Mouse (Mus musculus) midbrain, embryonic 13.5 days (tissue): ENCODE measurements around the gene Pomt1. TPM values are rescaled to one million over a fixed set of nuclear protein-coding genes. Genes with fewer than 3 reads are reported as not detected.
A peak's percentile ranks its signal among the peaks of the same experiment; 100 is the strongest.

Experiments used
- ATAC-seq: fragments of 200-750 bp; cut with Nextera tagmentation; 2 replicates; pipeline ENCODE4 v1.8.0; 2017; ENCODE audit warnings: mild to moderate bottlenecking, moderate TSS enrichment, moderate library complexity
- H3K27ac ChIP-seq: fragments of 300-500 bp; sonication (generic); 2 replicates; pipeline ENCODE4 v1.5.1; 2015; ENCODE audit warnings: inconsistent platforms, mild to moderate bottlenecking, moderate library complexity
- H3K27me3 ChIP-seq: fragments of 300-500 bp; sonication (generic); 2 replicates; pipeline ENCODE4 v1.6.1; 2015; ENCODE audit warnings: mild to moderate bottlenecking, inconsistent platforms
- H3K36me3 ChIP-seq: fragments of 300-500 bp; sonication (generic); 2 replicates; pipeline ENCODE4 v1.6.1; 2015; ENCODE audit warnings: mild to moderate bottlenecking, inconsistent platforms
- H3K4me1 ChIP-seq: fragments of 300-500 bp; sonication (generic); replicated peaks from 2 replicates; pipeline ENCODE4 v1.6.1; 2015; ENCODE audit warnings: inconsistent platforms
- H3K4me2 ChIP-seq: fragments of 300-500 bp; sonication (generic); replicated peaks from 2 replicates; pipeline ENCODE4 v1.6.1; 2015; ENCODE audit warnings: moderate library complexity, mild to moderate bottlenecking, inconsistent platforms
- H3K4me3 ChIP-seq: fragments of 300-500 bp; sonication (generic); replicated peaks from 2 replicates; pipeline ENCODE4 v1.5.1; 2015; ENCODE audit warnings: mild to moderate bottlenecking, inconsistent platforms
- H3K9ac ChIP-seq: fragments of 300-500 bp; sonication (generic); replicated peaks from 2 replicates; pipeline ENCODE4 v1.6.1; 2015; ENCODE audit warnings: mild to moderate bottlenecking, inconsistent platforms
- H3K9me3 ChIP-seq: fragments of 300-500 bp; sonication (generic); 2 replicates; pipeline ENCODE4 v1.6.1; 2016; ENCODE audit warnings: mild to moderate bottlenecking, inconsistent platforms
- WGBS: fragments of 180-500 bp; shearing (Covaris S2); methylation state at CpG from one replicate; pipeline ENCODE4 v1.1.7; 2015; 5-methylcytosine and 5-hydroxymethylcytosine counted together
- polyA plus RNA-seq: library from polyadenylated mRNA; unstranded; fragments of >200 nt; fragmentation: Nextera tagmentation; extraction: Ambion mirVana; gene quantifications from 2 replicates; pipeline ENCODE4 v1.2.1, GENCODE M21; 2015

The Pomt1 gene
- polyA plus RNA-seq, 1 experiment from 2014 or later: 28.2 TPM

DNA sequence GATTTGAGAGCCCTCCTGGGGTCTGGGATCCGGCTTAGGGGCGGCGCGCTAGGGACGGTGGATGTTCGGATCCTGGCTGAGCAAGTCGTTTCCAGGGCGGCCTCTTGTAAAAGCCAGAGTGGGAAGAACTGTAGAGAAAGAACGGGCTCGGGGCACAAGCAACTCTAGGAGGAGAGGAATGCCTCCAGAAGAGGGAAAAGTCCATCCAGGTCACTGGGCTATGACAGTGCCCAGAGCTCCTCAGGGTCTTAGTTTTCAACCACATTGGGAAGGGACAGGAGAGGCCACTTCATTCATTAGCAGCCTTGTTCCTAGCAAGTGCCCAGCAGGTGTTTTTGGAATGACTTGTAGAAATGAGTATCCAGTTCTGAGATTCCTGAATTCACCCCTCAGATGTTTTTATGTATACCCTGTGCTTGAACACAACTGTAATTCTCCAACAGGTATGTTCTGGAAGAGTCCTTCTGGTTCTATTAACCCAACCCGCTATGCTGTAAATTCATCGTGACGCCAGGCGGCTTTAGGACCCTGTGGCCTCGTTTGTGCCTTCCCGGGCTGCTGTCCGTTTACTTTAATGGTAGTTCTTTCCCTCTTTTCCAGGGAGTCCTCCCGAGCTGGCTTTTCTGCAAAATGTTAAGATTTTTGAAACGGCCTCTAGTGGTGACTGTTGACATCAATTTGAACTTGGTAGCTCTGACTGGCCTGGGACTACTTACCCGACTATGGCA lies 534 bp downstream of the Pomt1 start:
- ATAC-seq: peak; percentile 70; the same call in 1 of the 2 replicates
- H3K27me3 ChIP-seq: no peaks in the 10 kb centered on the region
- H3K4me2 ChIP-seq: peak overlapping the region; percentile 89
- peaks cover 37% of the 10 kb centered on the region for H3K36me3 ChIP-seq
- H3K4me3 ChIP-seq: peak overlapping the region; percentile 73
- peaks cover 25% of the 10 kb centered on the region for H3K4me1 ChIP-seq
- H3K9ac ChIP-seq: peak overlapping the region; percentile 81
- no peaks in the 10 kb centered on the region for H3K9me3 ChIP-seq
- under 1% methylated on average over 20 of the region's 20 CpGs for WGBS
- H3K27ac ChIP-seq: peak overlapping the region; percentile 80

DNA sequence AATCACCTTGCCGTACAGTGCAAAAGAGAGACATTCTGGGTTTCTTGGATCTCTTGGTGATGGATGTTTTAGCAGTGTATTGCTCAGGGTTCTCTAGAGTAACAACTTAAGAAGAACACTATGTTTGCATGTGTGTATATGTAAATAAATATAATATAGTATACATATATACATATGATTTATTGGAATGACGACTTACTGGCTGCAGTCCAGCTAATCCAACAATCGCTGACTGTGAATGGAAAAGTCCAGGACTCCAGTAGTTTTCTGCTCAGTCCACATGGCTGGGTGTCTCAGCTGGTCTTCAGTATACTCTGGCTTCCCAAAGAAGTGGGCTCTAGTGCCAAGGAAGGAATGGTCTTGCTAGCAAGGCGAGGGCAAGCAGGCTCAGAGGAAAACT lies 1.2 kb downstream of the Pomt1 start:
- H3K4me2 ChIP-seq: peak overlapping the region; percentile 89
- peak overlapping the region; percentile 81 for H3K9ac ChIP-seq
- 48% methylated on average over 4 of the region's 4 CpGs for WGBS
- no peaks in the 10 kb centered on the region for H3K27me3 ChIP-seq
- no peaks in the 10 kb centered on the region for H3K9me3 ChIP-seq
- peak overlapping the region; percentile 73 for H3K4me3 ChIP-seq
- H3K4me1 ChIP-seq: peaks cover 25% of the 10 kb centered on the region
- no peak overlapping the region for H3K27ac ChIP-seq
- H3K36me3 ChIP-seq: peaks cover 32% of the 10 kb centered on the region
- ATAC-seq: no peak

DNA sequence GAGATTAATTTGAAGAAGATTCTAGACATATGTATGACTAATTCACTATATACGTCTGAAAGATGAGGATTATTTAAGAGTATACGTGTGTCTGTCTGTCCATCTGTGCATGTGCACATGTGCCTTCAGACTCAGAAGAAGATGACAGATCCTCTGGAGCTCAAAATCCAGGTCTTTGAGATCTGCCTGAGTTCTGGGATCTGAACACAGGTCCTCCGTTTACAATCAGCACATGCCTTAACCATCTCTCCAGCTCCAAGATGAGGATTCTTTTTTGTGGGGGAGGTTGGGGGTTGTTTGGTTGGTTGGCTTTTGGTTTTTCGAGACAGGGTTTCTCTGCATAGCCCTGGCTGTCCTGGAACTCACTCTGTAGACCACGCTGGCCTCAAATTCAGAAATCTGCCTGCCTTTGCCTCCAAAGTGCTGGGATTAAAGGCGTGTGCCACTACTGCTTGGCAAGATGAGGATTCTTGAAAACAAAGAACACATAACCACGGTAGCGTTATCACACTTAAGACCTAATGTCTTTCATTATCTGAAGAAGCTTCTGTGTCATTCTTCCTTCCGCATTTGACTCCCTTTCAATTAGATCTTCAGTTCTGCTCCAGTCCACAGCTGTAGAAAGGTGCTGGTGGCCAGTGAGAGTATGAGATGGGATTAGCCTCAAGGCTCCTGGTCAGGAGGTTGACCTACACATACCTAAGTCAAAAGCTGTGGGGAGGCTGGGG lies 2.5 kb downstream of the Pomt1 start:
- ATAC-seq: no peak
- Histone ChIP-seq H3K4me2 (no peak overlapping the region), H3K36me3 (peaks cover 31% of the 10 kb centered on the region), H3K27me3 (no peaks in the 10 kb centered on the region), H3K4me1 (peaks cover 25% of the 10 kb centered on the region), H3K4me3 (no peak overlapping the region), H3K9ac (no peak overlapping the region), H3K9me3 (no peaks in the 10 kb centered on the region), H3K27ac (no peak overlapping the region)
- whole genome bisulfite sequencing: 92% methylated on average over 9 of the region's 9 CpGs

DNA sequence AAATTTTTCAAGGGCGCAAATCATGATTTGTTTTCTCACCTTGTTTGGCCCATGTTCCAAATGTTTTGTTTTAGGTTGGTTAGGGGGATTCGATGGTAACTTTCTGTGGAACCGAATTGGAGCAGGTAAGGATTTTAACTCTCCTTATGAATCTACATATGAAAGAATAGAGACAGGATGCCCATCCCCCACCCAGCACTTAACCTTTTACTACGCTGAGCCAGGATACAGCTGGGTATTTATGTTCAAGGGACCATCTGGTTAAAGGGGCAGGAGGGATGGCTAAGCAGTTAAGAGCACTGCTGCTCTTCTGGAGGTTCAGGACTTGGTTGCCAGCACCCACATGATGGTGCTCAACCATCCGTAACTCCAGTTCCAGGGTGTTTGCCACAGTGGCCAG lies 4.2 kb downstream of the Pomt1 start:
- Histone ChIP-seq H3K9ac (no peak overlapping the region), H3K4me3 (no peak overlapping the region), H3K36me3 (peaks cover 45% of the 10 kb centered on the region), H3K4me1 (peaks cover 12% of the 10 kb centered on the region), H3K9me3 (no peaks in the 10 kb centered on the region), H3K27me3 (no peaks in the 10 kb centered on the region), H3K27ac (no peak overlapping the region), H3K4me2 (no peak overlapping the region)
- 79% methylated on average over 5 of the region's 5 CpGs for WGBS
- ATAC-seq: no peak

DNA sequence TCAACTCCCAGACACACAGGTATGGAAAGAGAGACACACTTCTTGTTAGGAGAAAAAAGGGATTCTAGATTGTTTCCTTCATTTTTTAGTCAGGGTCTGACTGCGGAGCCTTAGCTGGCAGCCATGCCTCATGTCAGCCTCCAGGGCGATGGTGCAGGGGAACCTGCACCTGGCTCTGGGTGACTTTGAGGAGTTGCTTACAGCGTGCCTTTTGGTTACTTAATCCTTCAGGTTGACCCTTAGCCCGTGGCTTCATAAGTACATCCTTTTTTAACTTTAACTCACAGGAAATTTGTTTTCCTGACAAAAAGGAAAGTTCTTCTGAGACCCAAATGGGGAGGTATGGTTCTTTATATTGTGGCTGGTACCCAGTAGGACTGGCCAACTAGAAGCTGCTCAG lies 6.6 kb downstream of the Pomt1 start:
- ATAC-seq: no peak
- Histone ChIP-seq H3K27me3 (no peaks in the 10 kb centered on the region), H3K4me1 (peaks cover 1% of the 10 kb centered on the region), H3K36me3 (peaks cover 68% of the 10 kb centered on the region), H3K27ac (no peak overlapping the region), H3K9me3 (no peaks in the 10 kb centered on the region), H3K4me3 (no peak overlapping the region), H3K9ac (no peak overlapping the region), H3K4me2 (no peak overlapping the region)
- 94% methylated on average over 4 of the region's 4 CpGs for WGBS

DNA sequence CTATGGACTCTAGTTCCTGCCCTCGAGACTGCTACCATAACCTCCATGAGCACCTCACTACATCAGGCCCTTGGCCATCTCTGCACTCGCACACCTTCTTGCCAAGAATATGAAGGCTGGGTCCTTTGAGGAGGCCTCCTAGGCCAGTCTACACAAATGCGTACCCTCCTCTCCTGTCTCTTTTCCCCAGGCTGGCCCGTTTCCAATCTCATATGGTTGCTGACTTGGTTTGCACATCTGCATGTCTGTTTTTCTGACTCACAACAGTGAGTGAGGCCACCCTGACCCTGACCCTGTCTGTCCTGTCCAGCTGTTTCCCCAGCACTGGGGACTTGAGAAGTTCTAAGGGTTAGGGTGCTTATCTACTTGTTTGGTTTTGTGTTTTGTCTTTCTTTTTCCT lies 10.4 kb downstream of the Pomt1 start:
- Histone ChIP-seq H3K36me3 (peaks cover 93% of the 10 kb centered on the region), H3K27ac (no peak overlapping the region), H3K4me2 (no peak overlapping the region), H3K27me3 (no peaks in the 10 kb centered on the region), H3K4me1 (no peaks in the 10 kb centered on the region), H3K9ac (no peak overlapping the region), H3K4me3 (no peak overlapping the region), H3K9me3 (no peaks in the 10 kb centered on the region)
- 91% methylated on average over 4 of the region's 4 CpGs for WGBS
- ATAC-seq: no peak

DNA sequence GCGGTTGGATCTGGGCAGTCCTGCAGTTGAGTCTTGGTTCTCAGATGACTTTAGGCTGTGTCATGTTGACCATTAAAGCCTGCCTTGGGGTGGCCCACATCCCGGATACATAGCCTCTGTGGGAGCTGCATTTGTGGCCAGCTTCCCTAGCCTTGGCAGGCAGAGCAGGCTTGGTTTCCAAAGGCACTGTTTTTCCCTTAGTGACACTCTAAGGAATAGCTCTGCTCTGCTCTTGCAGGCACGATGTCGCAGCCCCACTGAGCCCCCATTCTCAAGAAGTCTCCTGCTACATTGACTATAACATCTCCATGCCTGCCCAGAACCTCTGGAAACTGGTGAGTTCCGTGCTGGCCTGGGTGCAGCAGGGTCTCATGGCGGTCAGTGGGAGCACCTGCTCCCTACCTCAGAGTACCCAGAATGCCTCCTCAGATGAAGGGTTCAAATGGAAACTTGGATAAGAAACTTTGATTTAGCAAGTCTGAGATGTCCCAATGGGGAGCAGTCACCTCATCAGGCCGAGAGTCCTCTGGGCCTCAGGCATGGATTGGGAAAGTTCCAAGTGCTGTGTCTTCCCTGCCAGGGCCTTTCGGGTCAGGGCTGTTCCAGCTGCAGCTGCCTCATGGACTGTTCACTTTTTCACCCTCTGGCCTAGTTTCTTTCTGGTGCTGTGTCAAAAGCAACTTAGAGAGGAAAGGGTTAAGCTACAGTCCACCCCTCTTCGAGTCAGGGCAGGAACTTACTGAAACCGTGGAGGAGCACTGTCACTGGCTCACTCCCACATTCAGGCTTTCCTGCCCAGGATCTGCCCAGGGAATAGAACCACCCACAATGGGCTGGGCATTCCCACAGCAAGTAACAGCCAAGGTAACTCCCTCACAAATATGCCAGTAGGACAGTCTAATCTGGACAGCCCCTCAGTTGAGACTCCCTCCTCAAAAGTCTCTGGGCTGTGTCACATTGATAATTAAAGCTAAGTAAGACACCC lies 12.3 kb downstream of the Pomt1 start:
- no peaks in the 10 kb centered on the region for H3K27me3 ChIP-seq
- H3K36me3 ChIP-seq: peaks cover 98% of the 10 kb centered on the region
- no peak overlapping the region for H3K4me3 ChIP-seq
- H3K9me3 ChIP-seq: no peaks in the 10 kb centered on the region
- no peak overlapping the region for H3K9ac ChIP-seq
- no peak overlapping the region for H3K4me2 ChIP-seq
- no peaks in the 10 kb centered on the region for H3K4me1 ChIP-seq
- H3K27ac ChIP-seq: no peak overlapping the region
- WGBS: 82% methylated on average over 10 of the region's 10 CpGs
- ATAC-seq: no peak

DNA sequence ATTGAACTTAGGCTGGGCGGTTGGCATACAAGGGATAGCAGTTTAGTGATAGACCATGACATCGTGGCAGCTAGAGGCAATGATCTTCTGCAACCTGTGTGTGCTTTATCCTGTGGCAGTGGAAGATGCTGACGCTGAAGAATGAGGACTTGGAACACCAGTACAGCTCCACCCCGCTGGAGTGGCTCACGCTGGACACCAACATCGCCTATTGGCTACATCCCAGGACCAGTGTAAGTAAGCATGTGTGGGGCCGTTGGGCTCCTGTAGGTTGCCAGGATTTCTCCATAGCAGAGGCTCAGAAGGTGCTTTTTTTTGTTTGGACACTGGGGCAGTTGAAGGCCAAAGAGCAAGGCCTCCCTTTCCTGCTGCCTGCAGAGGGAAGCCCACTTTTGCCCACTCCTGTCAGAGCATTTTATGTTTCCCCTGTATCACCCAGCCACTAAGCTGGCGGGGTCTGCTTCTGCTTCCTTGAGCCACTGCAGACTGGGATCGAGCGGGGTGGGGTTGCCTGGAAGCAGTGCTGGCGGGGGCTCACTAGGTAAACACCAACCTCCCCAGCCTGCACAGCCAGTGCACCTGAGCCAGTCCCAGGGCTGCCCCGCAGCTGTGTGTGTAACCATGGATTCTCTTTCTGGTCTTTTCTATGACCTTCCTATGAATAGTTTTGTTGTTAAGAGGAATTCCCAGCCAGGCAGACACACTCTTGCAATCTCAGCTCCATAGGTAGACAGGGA lies 15.6 kb downstream of the Pomt1 start:
- ATAC-seq: no peak
- no peak overlapping the region for H3K4me2 ChIP-seq
- 93% methylated on average over 12 of the region's 12 CpGs for WGBS
- H3K9ac ChIP-seq: no peak overlapping the region; the same call in 1 of the 2 replicates
- no peaks in the 10 kb centered on the region for H3K9me3 ChIP-seq
- peaks cover 97% of the 10 kb centered on the region for H3K36me3 ChIP-seq
- H3K27me3 ChIP-seq: no peaks in the 10 kb centered on the region
- H3K4me1 ChIP-seq: no peaks in the 10 kb centered on the region
- H3K27ac ChIP-seq: no peak overlapping the region
- no peak overlapping the region for H3K4me3 ChIP-seq

DNA sequence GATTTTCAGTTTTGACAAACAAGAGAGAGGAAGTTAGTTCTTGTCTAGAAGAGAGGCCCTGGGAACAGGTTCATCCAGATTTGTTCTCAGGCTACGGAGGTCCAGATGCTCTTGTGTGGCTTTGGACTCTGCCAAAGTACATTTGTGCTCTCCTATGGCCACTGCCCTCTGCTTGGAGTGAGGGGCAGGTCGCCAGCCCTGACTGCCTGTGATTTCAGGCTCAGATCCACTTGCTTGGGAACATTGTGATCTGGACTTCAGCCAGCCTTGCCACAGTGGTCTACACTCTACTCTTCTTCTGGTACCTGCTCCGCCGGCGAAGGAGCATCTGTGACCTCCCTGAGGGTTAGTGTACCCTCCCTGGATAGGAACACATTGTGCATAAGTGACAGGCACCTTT lies 16.3 kb downstream of the Pomt1 start:
- no peaks in the 10 kb centered on the region for H3K4me1 ChIP-seq
- H3K9me3 ChIP-seq: no peaks in the 10 kb centered on the region
- no peak for ATAC-seq
- H3K4me3 ChIP-seq: no peak overlapping the region
- peaks cover 97% of the 10 kb centered on the region for H3K36me3 ChIP-seq
- H3K27me3 ChIP-seq: no peaks in the 10 kb centered on the region
- WGBS: 96% methylated on average over 5 of the region's 5 CpGs
- no peak overlapping the region for H3K4me2 ChIP-seq
- H3K9ac ChIP-seq: no peak overlapping the region
- no peak overlapping the region for H3K27ac ChIP-seq

DNA sequence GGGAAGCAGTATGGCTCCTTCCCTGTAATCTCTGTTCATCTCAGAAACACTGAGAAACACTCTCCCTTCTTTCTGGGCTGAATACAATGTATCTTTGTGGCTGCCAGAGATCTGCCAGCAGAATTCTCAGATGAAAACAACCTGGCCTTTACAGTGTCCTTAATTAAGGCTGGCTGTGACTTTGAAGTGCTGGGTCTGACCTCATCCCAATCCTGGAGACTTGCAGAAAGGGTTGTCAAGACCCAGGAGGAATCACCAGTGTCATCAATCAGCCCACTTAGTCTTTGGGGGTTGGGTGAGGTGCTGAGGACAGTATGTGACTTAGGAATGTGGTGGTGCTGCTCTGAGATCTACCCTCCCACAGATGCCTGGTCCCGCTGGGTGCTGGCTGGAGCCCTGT lies 17.0 kb downstream of the Pomt1 start:
- ATAC-seq: no peak
- H3K9ac ChIP-seq: no peak overlapping the region

DNA sequence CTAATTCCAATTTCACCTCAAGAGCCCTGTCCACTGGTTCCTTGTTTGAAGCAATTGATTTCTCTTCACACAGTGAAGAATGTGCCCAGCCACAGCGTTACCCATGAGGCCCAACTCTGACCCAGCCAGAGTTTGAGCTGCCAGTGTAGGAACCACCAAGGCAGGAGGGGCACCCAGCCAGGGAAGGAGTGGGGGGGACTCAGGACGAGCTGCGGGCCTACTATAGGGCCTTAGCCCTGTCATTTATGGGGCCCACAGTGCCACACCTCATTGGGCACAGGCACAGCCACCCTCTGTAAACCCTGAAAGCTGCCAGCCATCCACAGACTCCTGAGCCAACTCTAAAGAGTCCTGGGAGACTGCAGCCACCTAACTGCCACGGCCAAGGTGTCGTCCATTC lies 18.2 kb downstream of the Pomt1 start:
- Histone ChIP-seq H3K36me3 (peaks cover 87% of the 10 kb centered on the region), H3K27me3 (no peaks in the 10 kb centered on the region), H3K4me2 (no peak overlapping the region), H3K9me3 (no peaks in the 10 kb centered on the region), H3K4me3 (no peak overlapping the region), H3K9ac (no peak overlapping the region), H3K27ac (no peak overlapping the region), H3K4me1 (peaks cover 11% of the 10 kb centered on the region)
- WGBS: 91% methylated on average over 5 of the region's 5 CpGs
- ATAC-seq: no peak

More for the DNA sequence above, 17.0 kb downstream of the Pomt1 start:
- Histone ChIP-seq H3K4me2 (no peak overlapping the region), H3K27me3 (no peaks in the 10 kb centered on the region), H3K9me3 (no peaks in the 10 kb centered on the region), H3K4me1 (no peaks in the 10 kb centered on the region), H3K36me3 (peaks cover 97% of the 10 kb centered on the region), H3K27ac (no peak overlapping the region), H3K4me3 (no peak overlapping the region)
- WGBS: 95% methylated on average over 1 of the region's 1 CpGs
